Mouse (Mus musculus) brown adipose tissue, adult 24 weeks (tissue): ENCODE results near the gene Ift122. TPM values are rescaled to one million over a fixed set of nuclear protein-coding genes. Genes with fewer than 3 reads are reported as not detected.
"Not testable (repeated sequence)": the region's sequence is repeated elsewhere in the genome, so short reads cannot be mapped to it uniquely, and the experiment has no call there.

Experiments used
- H3K27ac ChIP-seq: fragments of 200-500 bp; replicated peaks from 2 replicates; pipeline ENCODE4 v1.5.1; 2012; ENCODE audit warnings: low read depth, mild to moderate bottlenecking, low read length
- H3K4me1 ChIP-seq: fragments of 200-500 bp; 2 replicates; pipeline ENCODE4 v1.6.1; 2012; ENCODE audit warnings: low read length, mixed read lengths; ENCODE audit not compliant: control insufficient read depth, insufficient read depth, insufficient read length
- H3K4me3 ChIP-seq: fragments of 200-500 bp; 2 replicates; pipeline ENCODE4 v1.5.1; 2012; ENCODE audit warnings: low read depth, mild to moderate bottlenecking, low read length, moderate library complexity; ENCODE audit not compliant: insufficient read depth
- polyA plus RNA-seq: library from polyadenylated mRNA; stranded (reverse); fragments of >200 nt; gene quantifications from 2 replicates; pipeline ENCODE4 v1.2.4, GENCODE M21; 2012; ENCODE audit not compliant: missing spikeins, insufficient read depth, insufficient read length

Gene Ift122
- polyA plus RNA-seq, 1 experiment: 3.7 TPM

DNA sequence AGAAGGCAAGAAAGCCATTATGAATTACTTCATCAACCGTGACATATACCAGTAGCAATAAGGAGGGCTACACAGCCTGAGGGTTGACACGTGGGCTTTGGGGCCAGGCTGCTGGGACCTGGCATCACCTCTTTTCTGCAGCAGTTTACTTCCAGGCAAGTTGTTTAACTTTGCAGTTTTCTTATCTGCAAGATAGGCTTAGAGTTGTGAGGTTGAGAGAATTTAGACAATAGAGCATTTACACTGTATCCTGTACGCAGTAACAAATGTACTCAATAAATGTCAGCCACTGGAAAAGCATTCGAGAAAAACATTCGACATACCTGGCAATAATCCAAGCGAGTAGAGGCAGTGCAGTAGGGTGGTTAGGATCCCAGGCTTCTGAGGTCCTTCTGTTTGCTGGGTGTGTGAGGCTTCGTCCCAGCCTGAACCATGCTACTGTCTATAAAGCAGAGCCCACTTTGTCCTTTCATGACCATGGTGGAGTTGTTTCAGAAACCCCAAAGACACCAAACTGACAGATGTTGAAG lies 6.8 kb downstream of the Ift122 start:
- H3K27ac ChIP-seq: no peak overlapping the region
- no peak overlapping the region for H3K4me3 ChIP-seq

GRCm38 (mm10) chr6:115863340-115863841 lies 10.1 kb downstream of the Ift122 start:
- Histone ChIP-seq H3K4me3 (no peak overlapping the region), H3K27ac (no peak overlapping the region), H3K4me1 (no peaks in the 10 kb centered on the region)

More for the DNA sequence above, 6.8 kb downstream of the Ift122 start:
- no peaks in the 10 kb centered on the region for H3K4me1 ChIP-seq

- Histone ChIP-seq H3K4me3 (no peak overlapping the region), H3K4me1 (no peaks in the 10 kb centered on the region), H3K27ac (no peak overlapping the region)
Measured at GRCm38 (mm10) chr6:115865246-115865645, 12.0 kb downstream of the Ift122 start.

DNA sequence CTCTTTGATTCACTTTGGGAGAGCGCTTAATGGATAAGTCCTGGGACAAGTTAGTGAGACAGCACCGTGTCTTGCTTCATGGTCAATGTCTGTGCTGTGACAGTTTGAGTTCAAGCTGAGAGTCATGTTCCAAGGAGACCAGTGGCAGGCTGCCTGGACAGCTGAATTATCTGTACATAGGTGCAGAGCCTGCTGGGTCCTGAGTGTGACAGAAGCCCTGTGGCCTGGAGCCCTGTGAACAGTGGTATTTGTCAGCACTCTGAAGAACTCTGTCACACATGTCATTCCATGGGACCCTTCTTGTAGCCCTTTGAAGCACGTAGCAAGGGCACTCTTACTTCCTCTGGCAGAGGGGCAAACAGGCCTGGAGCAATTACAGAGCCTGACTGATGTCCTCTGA lies 13.9 kb downstream of the Ift122 start:
- not testable (repeated sequence) for H3K4me1 ChIP-seq, H3K4me3 ChIP-seq, H3K27ac ChIP-seq

DNA sequence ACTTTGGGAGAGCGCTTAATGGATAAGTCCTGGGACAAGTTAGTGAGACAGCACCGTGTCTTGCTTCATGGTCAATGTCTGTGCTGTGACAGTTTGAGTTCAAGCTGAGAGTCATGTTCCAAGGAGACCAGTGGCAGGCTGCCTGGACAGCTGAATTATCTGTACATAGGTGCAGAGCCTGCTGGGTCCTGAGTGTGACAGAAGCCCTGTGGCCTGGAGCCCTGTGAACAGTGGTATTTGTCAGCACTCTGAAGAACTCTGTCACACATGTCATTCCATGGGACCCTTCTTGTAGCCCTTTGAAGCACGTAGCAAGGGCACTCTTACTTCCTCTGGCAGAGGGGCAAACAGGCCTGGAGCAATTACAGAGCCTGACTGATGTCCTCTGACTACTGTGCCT lies 18.0 kb downstream of the Ift122 start:
- not testable (repeated sequence) for H3K4me3 ChIP-seq, H3K4me1 ChIP-seq, H3K27ac ChIP-seq

DNA sequence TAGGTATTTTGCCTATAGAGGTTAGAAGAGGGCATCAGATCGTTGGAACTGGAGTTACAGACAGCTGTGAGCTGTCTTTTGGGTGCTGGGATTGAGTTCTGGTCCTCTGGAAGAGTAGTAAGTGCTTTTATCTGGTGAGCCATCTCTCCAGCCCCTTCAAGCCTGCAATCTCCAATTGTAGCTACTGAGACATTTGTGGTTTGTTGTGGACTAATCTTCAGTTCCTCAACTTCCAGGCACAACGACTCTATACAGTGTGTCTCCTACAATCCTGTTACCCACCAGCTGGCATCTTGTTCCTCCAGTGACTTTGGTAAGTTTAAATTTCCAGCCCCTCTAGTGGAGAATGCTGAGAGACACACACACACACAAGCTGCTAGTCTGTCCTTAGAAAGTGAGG lies 24.0 kb downstream of the Ift122 start:
- Histone ChIP-seq H3K4me3 (no peak overlapping the region), H3K27ac (no peak overlapping the region), H3K4me1 (peaks cover 15% of the 10 kb centered on the region)

DNA sequence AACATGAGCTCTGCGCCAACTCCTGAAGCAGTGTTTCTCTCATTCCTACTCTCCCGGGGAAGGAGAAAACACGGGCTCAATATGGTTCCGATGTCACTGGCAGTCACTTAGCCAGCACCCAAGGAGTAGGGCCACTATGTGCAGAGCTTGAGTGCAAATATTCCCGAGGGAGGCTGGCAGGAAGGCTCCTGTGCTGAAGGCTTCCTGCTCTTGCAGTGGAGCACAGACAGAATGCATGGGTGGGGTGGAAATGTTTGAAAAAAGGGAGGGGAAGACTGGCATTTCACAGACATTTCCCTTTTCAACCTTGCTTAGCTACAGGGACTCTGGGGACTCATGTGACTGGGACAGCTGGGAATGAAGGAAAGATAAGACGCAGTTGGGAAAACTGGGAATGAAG lies 25.4 kb downstream of the Ift122 start:
- Histone ChIP-seq H3K4me3 (no peak overlapping the region), H3K4me1 (peaks cover 17% of the 10 kb centered on the region), H3K27ac (0 out of 2 replicates have a peak overlapping the region, but pooled peaks have one; percentile 12)

GRCm38 (mm10) chr6:115879736-115880135 lies 26.5 kb downstream of the Ift122 start:
- H3K27ac ChIP-seq: peak overlapping the region; percentile 12; the same call in 1 of the 2 replicates
- H3K4me3 ChIP-seq: no peak overlapping the region
- peaks cover 25% of the 10 kb centered on the region for H3K4me1 ChIP-seq

GRCm38 (mm10) chr6:115880751-115881150 lies 27.5 kb downstream of the Ift122 start:
- peaks cover 25% of the 10 kb centered on the region for H3K4me1 ChIP-seq
- peak overlapping the region; percentile 53 for H3K27ac ChIP-seq
- H3K4me3 ChIP-seq: no peak overlapping the region

DNA sequence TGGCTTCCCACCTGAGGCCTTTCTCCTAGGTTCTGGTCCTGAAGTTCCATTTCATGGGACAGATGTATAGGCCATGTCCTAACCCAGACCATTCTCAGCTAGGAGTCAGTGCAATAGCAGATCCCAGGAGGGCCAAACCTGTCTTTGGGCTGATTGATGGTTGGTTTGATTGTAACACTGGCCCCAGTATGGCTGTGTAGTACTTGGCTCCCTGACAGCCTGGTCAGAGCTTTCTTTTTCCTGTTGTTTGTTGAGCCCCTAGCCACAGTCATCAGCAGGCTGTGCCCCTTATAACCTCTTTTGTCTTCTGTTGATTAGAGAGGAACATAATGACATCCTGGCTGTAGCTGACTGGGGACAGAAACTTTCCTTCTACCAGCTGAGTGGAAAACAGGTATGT lies 30.7 kb downstream of the Ift122 start:
- Histone ChIP-seq H3K27ac (no peak overlapping the region; the same call in 1 of the 2 replicates), H3K4me1 (peaks cover 22% of the 10 kb centered on the region), H3K4me3 (no peak overlapping the region)

- Histone ChIP-seq H3K4me3 (no peak overlapping the region), H3K27ac (no peak overlapping the region), H3K4me1 (peaks cover 12% of the 10 kb centered on the region)
Measured at GRCm38 (mm10) chr6:115886894-115887293, 33.6 kb downstream of the Ift122 start.

- Histone ChIP-seq H3K4me1 (peaks cover 17% of the 10 kb centered on the region), H3K27ac (no peak overlapping the region), H3K4me3 (no peak overlapping the region)
Measured at GRCm38 (mm10) chr6:115888296-115888695, 35.0 kb downstream of the Ift122 start.

DNA sequence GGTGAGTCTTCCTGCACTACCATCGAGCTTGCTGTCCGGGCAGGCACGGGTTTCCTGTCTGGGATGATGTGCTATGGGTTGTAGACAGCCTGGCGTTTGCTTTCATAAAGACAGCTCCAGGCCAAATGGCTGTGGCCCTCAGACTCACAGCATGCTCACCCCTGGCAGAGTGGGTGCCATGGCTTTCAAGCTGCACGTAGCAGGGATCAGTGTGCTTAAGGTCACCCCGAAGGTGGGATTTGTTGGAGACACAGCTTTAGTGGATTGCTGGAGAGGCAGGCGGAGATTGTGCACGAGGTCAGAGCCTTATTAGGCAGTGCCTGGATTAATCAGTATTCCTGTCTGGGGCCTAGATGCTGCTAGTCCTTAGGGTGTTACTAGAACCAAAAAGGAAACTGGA lies 37.3 kb downstream of the Ift122 start:
- Histone ChIP-seq H3K27ac (0 out of 2 replicates have a peak overlapping the region, but pooled peaks have one; percentile 21), H3K4me1 (peaks cover 7% of the 10 kb centered on the region)

DNA sequence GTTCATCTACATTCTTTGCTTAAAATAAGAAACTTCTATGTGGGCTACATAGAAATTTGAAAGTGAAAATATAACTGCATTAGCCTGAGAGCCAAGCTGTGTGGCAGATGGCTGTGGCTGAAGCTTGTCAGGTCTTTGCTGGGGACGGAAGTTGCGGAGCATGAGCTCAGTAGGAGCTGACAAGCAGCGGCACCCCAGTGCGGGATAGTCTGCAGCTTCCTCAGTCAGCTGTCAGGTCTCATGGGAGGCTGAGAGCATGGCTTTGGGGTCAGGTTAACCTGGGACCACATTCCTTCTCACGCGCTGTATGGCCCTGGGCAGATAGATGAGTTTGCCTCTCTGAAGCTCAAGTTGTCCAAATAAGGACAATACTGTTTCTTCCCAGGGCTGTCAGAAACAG lies 37.8 kb downstream of the Ift122 start:
- no peak overlapping the region for H3K4me3 ChIP-seq
- H3K27ac ChIP-seq: peak overlapping the region; percentile 13; the same call in 1 of the 2 replicates
- H3K4me1 ChIP-seq: peaks cover 8% of the 10 kb centered on the region

More for the DNA sequence above, 37.3 kb downstream of the Ift122 start:
- H3K4me3 ChIP-seq: no peak overlapping the region

GRCm38 (mm10) chr6:115891497-115892061 lies 38.3 kb downstream of the Ift122 start:
- H3K4me1 ChIP-seq: peaks cover 11% of the 10 kb centered on the region
- no peak overlapping the region for H3K27ac ChIP-seq
- H3K4me3 ChIP-seq: no peak overlapping the region

DNA sequence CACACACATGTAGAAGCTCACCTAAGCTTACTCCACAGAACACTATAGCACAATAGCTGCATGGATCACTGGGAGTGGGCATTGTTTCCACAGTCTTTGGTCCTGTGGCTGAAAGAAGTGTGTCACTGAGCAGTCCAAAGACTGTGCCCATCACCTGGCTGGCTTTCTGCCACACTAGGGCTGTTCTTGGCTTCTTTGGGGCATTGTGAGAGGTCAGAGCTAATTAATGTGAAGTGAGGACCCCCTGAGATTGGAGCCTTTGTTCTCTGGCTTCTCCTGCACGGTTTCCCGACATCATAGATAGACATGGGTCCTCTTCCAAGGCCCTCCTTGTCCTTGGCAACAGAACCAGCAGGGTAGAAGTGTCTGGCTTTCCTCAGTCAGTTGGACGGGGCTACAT lies 39.1 kb downstream of the Ift122 start:
- Histone ChIP-seq H3K27ac (no peak overlapping the region), H3K4me1 (peaks cover 15% of the 10 kb centered on the region), H3K4me3 (no peak overlapping the region)
